Mouse (Mus musculus) thymus, adult 2 months (tissue): ENCODE results near the gene Rnf34.

Experiments
- CTCF ChIP-seq: fragments of 200-500 bp; IDR thresholded peaks from 2 replicates; pipeline ENCODE4 v1.5.1; 2012; ENCODE audit warnings: mild to moderate bottlenecking, control low read depth, low read length, moderate library complexity, borderline replicate concordance; ENCODE audit not compliant: control insufficient read depth, poor library complexity, insufficient read depth; ENCODE audit errors: extremely low read depth
- POLR2A ChIP-seq: fragments of 200-500 bp; IDR thresholded peaks from 2 replicates; pipeline ENCODE4 v1.6.1; 2012; ENCODE audit warnings: mild to moderate bottlenecking, low read length, control low read depth, moderate library complexity; ENCODE audit not compliant: control insufficient read depth, poor library complexity, insufficient read depth; ENCODE audit errors: extremely low read depth

- TF ChIP-seq CTCF = no peak
- no peak for TF ChIP-seq POLR2A
Measured at GRCm38 (mm10) chr5:122822441-122822840, 27.4 kb upstream of the Rnf34 start.
